In genomic region chr2:168583084-168583483, GRCm38 (mm10) we compare ENCODE assay signal across 13 mouse cellular contexts. TPM values are rescaled to one million over a fixed set of nuclear protein-coding genes. Genes with fewer than 3 reads are reported as not detected.
DNase-seq lines count a peak whose midpoint lies in the region; ATAC-seq and TF ChIP-seq lines count a peak whose summit lies in the region.
"Had no signal": no experiment of that assay in that cellular context is flagged by ENCODE, and none has a peak within 500 bp of the region (broad histone marks: within the 10 kb centered on the region; RNA-seq: fewer than 3 reads in every experiment).

No protein-coding gene starts in this region.

- TF ChIP-seq POLR2A in spleen, adult 2 months (IDR thresholded peaks at IDR 0.05; ENCODE audit: low read depth, low read length): no peak

- H3K36me3 ChIP-seq in spleen, adult 2 months (ENCODE audit: control insufficient read depth, insufficient read depth, low read length): no peaks in the 10 kb centered on the region
- H3K36me3 ChIP-seq in megakaryocyte, embryonic 14.5 days (replicated peaks; ENCODE audit: low read length): peaks cover 8% of the 10 kb centered on the region

- peaks cover 39% of the 10 kb centered on the region; the same call in 1 of the 2 replicates for H3K4me1 ChIP-seq in spleen, adult 2 months (ENCODE audit: control insufficient read depth, insufficient read depth, insufficient read length)
- H3K4me1 ChIP-seq in megakaryocyte, embryonic 14.5 days: peaks cover 84% of the 10 kb centered on the region

- H3K27me3 ChIP-seq in spleen, adult 2 months (ENCODE audit: control insufficient read depth, insufficient read depth, low read length): no peaks in the 10 kb centered on the region
- peaks cover 4% of the 10 kb centered on the region for H3K27me3 ChIP-seq in megakaryocyte, embryonic 14.5 days (replicated peaks)

- no peaks in the 10 kb centered on the region for H3K9me3 ChIP-seq in megakaryocyte, embryonic 14.5 days

- WGBS in spleen, adult 2 months: 6% methylated on average over 5 of the region's 5 CpGs

- DNase-seq in spleen, adult 2 months (ENCODE audit: low read depth in 1 of 2, low spot score in 2 of 2): peak in 1 of 2 experiments; percentile 24
- DNase-seq in spleen, adult 12 weeks (ENCODE audit: low spot score): no peak
- DNase-seq in thymus, postnatal 36 days: peak; percentile 40 to 56
- no peak for DNase-seq in adrenal gland, postnatal 14 days
- no peak for DNase-seq in embryo, embryonic 10.5 days (ENCODE audit: low spot score)
- no peak for DNase-seq in retina, embryonic 14.5 days (ENCODE audit: low spot score)
- DNase-seq: cerebellum, adult 9-11 months; kidney, adult 8-10 months; left cerebral cortex, postnatal 4 days; right cerebral cortex, postnatal 25 days had no signal

- peak overlapping the region; percentile 36 for H3K27ac ChIP-seq in spleen, adult 2 months (ENCODE audit: insufficient read depth, low read length)
- H3K27ac ChIP-seq: stomach, postnatal 0 days had no signal

- no peak overlapping the region for H3K4me3 ChIP-seq in spleen, adult 2 months (ENCODE audit: extremely low read depth, insufficient read depth, insufficient read length)
- H3K4me3 ChIP-seq in megakaryocyte, embryonic 14.5 days (replicated peaks): peak overlapping the region; percentile 53

- no peak for TF ChIP-seq CTCF in spleen, adult 2 months (IDR thresholded peaks at IDR 0.05; ENCODE audit: extremely low read depth, insufficient read depth, insufficient read length, insufficient replicate concordance)

- peak; percentile 77 for ATAC-seq in granulocyte monocyte progenitor cell, adult 5-6 weeks (replicated peaks; ENCODE audit: poor library complexity, severe bottlenecking)

RNA-seq across cellular contexts. Expression of gene Nfatc2, which starts 18.4 kb away (rescaled TPM):
- 14.9 and 15.3 TPM in 2 replicates for polyA plus RNA-seq in spleen, adult 2 months (2012; rRNA removed)
- total RNA-seq in granulocyte monocyte progenitor cell, adult 5-6 weeks (2014; fragmentation: Nextera tagmentation): 1.7 and 2.2 TPM in 2 replicates
- total RNA-seq in granulocyte monocyte progenitor cell, adult 5-6 weeks (2017): 0.17 and 0.46 TPM in 2 replicates
- polyA plus RNA-seq in megakaryocyte, embryonic 14.5 days (2012; ENCODE audit: insufficient read depth, low replicate concordance): 1.0 and 2.8 TPM in 2 replicates
- total RNA-seq in adrenal gland, postnatal 14 days (2021): 2.7 and 7.6 TPM in 2 replicates

Comparison
In these comparisons a context has a peak if more than half of its experiments do, and no peak if none do; other contexts are left out.
1. DNase-seq: peak in thymus, postnatal 36 days (2 of 2); none in spleen, adult 12 weeks (single experiment), adrenal gland, postnatal 14 days (single experiment), embryo, embryonic 10.5 days (single experiment) and retina, embryonic 14.5 days (single experiment).